Mouse (Mus musculus): ENCODE data around the gene St8sia1. TPM values are rescaled to one million over a fixed set of nuclear protein-coding genes. Genes with fewer than 3 reads are reported as not detected.

Gene St8sia1
- polyA plus RNA-seq, 1 experiment from 2014 or later, result 1.1 TPM

GRCm38 (mm10) chr6:142802617-142803525 lies 161.4 kb downstream of the St8sia1 start:
- no peak for ATAC-seq (ENCODE audit: insufficient number of reproducible peaks, insufficient read depth, low FRiP score, low read depth)
- H3K4me2 ChIP-seq (replicated peaks; ENCODE audit: low read depth, low read length), result no peak overlapping the region
- no peak overlapping the region for H3K4me3 ChIP-seq (ENCODE audit: low read depth, low read length)
- WGBS, result 49% methylated on average over 11 of the region's 11 CpGs
- no peaks in the 10 kb centered on the region for H3K36me3 ChIP-seq (ENCODE audit: control insufficient read depth, insufficient read depth, low read length)
- no peaks in the 10 kb centered on the region for H3K4me1 ChIP-seq (ENCODE audit: control insufficient read depth, insufficient read depth, low read length)
- no peaks in the 10 kb centered on the region for H3K9me3 ChIP-seq (ENCODE audit: control insufficient read depth, low read depth, low read length)
- H3K27ac ChIP-seq (ENCODE audit: low read length), result no peak overlapping the region
- no peak overlapping the region for H3K9ac ChIP-seq (replicated peaks; ENCODE audit: low read depth, low read length)
- no peaks in the 10 kb centered on the region for H3K27me3 ChIP-seq (ENCODE audit: control insufficient read depth, insufficient read depth, low read length)

GRCm38 (mm10) chr6:142801687-142802086 lies 162.6 kb downstream of the St8sia1 start:
- Histone ChIP-seq H3K27ac (ENCODE audit: low read length) (no peak overlapping the region), H3K4me2 (replicated peaks; ENCODE audit: low read depth, low read length) (no peak overlapping the region), H3K4me3 (ENCODE audit: low read depth, low read length) (no peak overlapping the region), H3K36me3 (ENCODE audit: control insufficient read depth, insufficient read depth, low read length) (no peaks in the 10 kb centered on the region), H3K9ac (replicated peaks; ENCODE audit: low read depth, low read length) (no peak overlapping the region), H3K27me3 (ENCODE audit: control insufficient read depth, insufficient read depth, low read length) (no peaks in the 10 kb centered on the region), H3K9me3 (ENCODE audit: control insufficient read depth, low read depth, low read length) (no peaks in the 10 kb centered on the region), H3K4me1 (ENCODE audit: control insufficient read depth, insufficient read depth, low read length) (no peaks in the 10 kb centered on the region)
- no peak for ATAC-seq (ENCODE audit: insufficient number of reproducible peaks, insufficient read depth, low FRiP score, low read depth)
- WGBS, result 84% methylated on average over 5 of the region's 5 CpGs

GRCm38 (mm10) chr6:142799704-142800374 lies 164.4 kb downstream of the St8sia1 start:
- H3K4me1 ChIP-seq (ENCODE audit: control insufficient read depth, insufficient read depth, low read length), result peaks cover 12% of the 10 kb centered on the region; the same call in 1 of the 2 replicates
- WGBS, result 62% methylated on average over 7 of the region's 7 CpGs
- H3K27me3 ChIP-seq (ENCODE audit: control insufficient read depth, insufficient read depth, low read length), result no peaks in the 10 kb centered on the region
- ATAC-seq (ENCODE audit: insufficient number of reproducible peaks, insufficient read depth, low FRiP score, low read depth), result no peak
- no peaks in the 10 kb centered on the region for H3K36me3 ChIP-seq (ENCODE audit: control insufficient read depth, insufficient read depth, low read length)
- H3K9me3 ChIP-seq (ENCODE audit: control insufficient read depth, low read depth, low read length), result no peaks in the 10 kb centered on the region
- no peak overlapping the region for H3K27ac ChIP-seq (ENCODE audit: low read length)
- H3K4me2 ChIP-seq (replicated peaks; ENCODE audit: low read depth, low read length), result no peak overlapping the region
- no peak overlapping the region for H3K9ac ChIP-seq (replicated peaks; ENCODE audit: low read depth, low read length)
- no peak overlapping the region for H3K4me3 ChIP-seq (ENCODE audit: low read depth, low read length)

GRCm38 (mm10) chr6:142798837-142799236 lies 165.4 kb downstream of the St8sia1 start:
- Histone ChIP-seq H3K27me3 (ENCODE audit: control insufficient read depth, insufficient read depth, low read length) (no peaks in the 10 kb centered on the region), H3K9ac (replicated peaks; ENCODE audit: low read depth, low read length) (no peak overlapping the region), H3K4me3 (ENCODE audit: low read depth, low read length) (no peak overlapping the region), H3K36me3 (ENCODE audit: control insufficient read depth, insufficient read depth, low read length) (no peaks in the 10 kb centered on the region), H3K27ac (ENCODE audit: low read length) (no peak overlapping the region), H3K9me3 (ENCODE audit: control insufficient read depth, low read depth, low read length) (no peaks in the 10 kb centered on the region), H3K4me2 (replicated peaks; ENCODE audit: low read depth, low read length) (no peak overlapping the region), H3K4me1 (ENCODE audit: control insufficient read depth, insufficient read depth, low read length) (peaks cover 12% of the 10 kb centered on the region; the same call in 1 of the 2 replicates)
- no peak for ATAC-seq (ENCODE audit: insufficient number of reproducible peaks, insufficient read depth, low FRiP score, low read depth)
- 79% methylated on average over 9 of the region's 9 CpGs for WGBS

GRCm38 (mm10) chr6:142797996-142798395 lies 166.3 kb downstream of the St8sia1 start:
- H3K9ac ChIP-seq (replicated peaks; ENCODE audit: low read depth, low read length), result no peak overlapping the region
- no peak overlapping the region for H3K4me3 ChIP-seq (ENCODE audit: low read depth, low read length)
- H3K4me1 ChIP-seq (ENCODE audit: control insufficient read depth, insufficient read depth, low read length), result peaks cover 19% of the 10 kb centered on the region
- H3K27me3 ChIP-seq (ENCODE audit: control insufficient read depth, insufficient read depth, low read length), result no peaks in the 10 kb centered on the region
- H3K27ac ChIP-seq (ENCODE audit: low read length), result no peak overlapping the region
- WGBS, result 64% methylated on average over 1 of the region's 1 CpGs
- no peaks in the 10 kb centered on the region for H3K9me3 ChIP-seq (ENCODE audit: control insufficient read depth, low read depth, low read length)
- ATAC-seq (ENCODE audit: insufficient number of reproducible peaks, insufficient read depth, low FRiP score, low read depth), result no peak
- no peak overlapping the region for H3K4me2 ChIP-seq (replicated peaks; ENCODE audit: low read depth, low read length)
- H3K36me3 ChIP-seq (ENCODE audit: control insufficient read depth, insufficient read depth, low read length), result no peaks in the 10 kb centered on the region

- Histone ChIP-seq H3K27ac (ENCODE audit: low read length) (no peak overlapping the region), H3K27me3 (ENCODE audit: control insufficient read depth, insufficient read depth, low read length) (no peaks in the 10 kb centered on the region), H3K4me3 (ENCODE audit: low read depth, low read length) (no peak overlapping the region), H3K4me1 (ENCODE audit: control insufficient read depth, insufficient read depth, low read length) (peaks cover 25% of the 10 kb centered on the region), H3K4me2 (replicated peaks; ENCODE audit: low read depth, low read length) (no peak overlapping the region), H3K9ac (replicated peaks; ENCODE audit: low read depth, low read length) (no peak overlapping the region), H3K9me3 (ENCODE audit: control insufficient read depth, low read depth, low read length) (no peaks in the 10 kb centered on the region), H3K36me3 (ENCODE audit: control insufficient read depth, insufficient read depth, low read length) (no peaks in the 10 kb centered on the region)
- 32% methylated on average over 15 of the region's 15 CpGs for WGBS
- ATAC-seq (ENCODE audit: insufficient number of reproducible peaks, insufficient read depth, low FRiP score, low read depth), result peak; percentile 65; the same call in 1 of the 2 replicates
Measured at GRCm38 (mm10) chr6:142795655-142796441, 168.4 kb downstream of the St8sia1 start.

GRCm38 (mm10) chr6:142795087-142795486 lies 169.2 kb downstream of the St8sia1 start:
- H3K9me3 ChIP-seq (ENCODE audit: control insufficient read depth, low read depth, low read length), result no peaks in the 10 kb centered on the region
- 52% methylated on average over 9 of the region's 9 CpGs for WGBS
- H3K4me1 ChIP-seq (ENCODE audit: control insufficient read depth, insufficient read depth, low read length), result peaks cover 25% of the 10 kb centered on the region
- no peak overlapping the region for H3K9ac ChIP-seq (replicated peaks; ENCODE audit: low read depth, low read length)
- H3K27ac ChIP-seq (ENCODE audit: low read length), result no peak overlapping the region
- no peaks in the 10 kb centered on the region for H3K27me3 ChIP-seq (ENCODE audit: control insufficient read depth, insufficient read depth, low read length)
- no peak for ATAC-seq (ENCODE audit: insufficient number of reproducible peaks, insufficient read depth, low FRiP score, low read depth)
- no peaks in the 10 kb centered on the region for H3K36me3 ChIP-seq (ENCODE audit: control insufficient read depth, insufficient read depth, low read length)
- H3K4me3 ChIP-seq (ENCODE audit: low read depth, low read length), result no peak overlapping the region
- no peak overlapping the region for H3K4me2 ChIP-seq (replicated peaks; ENCODE audit: low read depth, low read length)

GRCm38 (mm10) chr6:142793468-142793867 lies 170.8 kb downstream of the St8sia1 start:
- no peak overlapping the region for H3K4me3 ChIP-seq (ENCODE audit: low read depth, low read length)
- no peaks in the 10 kb centered on the region for H3K27me3 ChIP-seq (ENCODE audit: control insufficient read depth, insufficient read depth, low read length)
- no peaks in the 10 kb centered on the region for H3K36me3 ChIP-seq (ENCODE audit: control insufficient read depth, insufficient read depth, low read length)
- no peak overlapping the region for H3K4me2 ChIP-seq (replicated peaks; ENCODE audit: low read depth, low read length)
- no peak for ATAC-seq (ENCODE audit: insufficient number of reproducible peaks, insufficient read depth, low FRiP score, low read depth)
- H3K27ac ChIP-seq (ENCODE audit: low read length), result no peak overlapping the region
- WGBS, result 43% methylated on average over 7 of the region's 7 CpGs
- H3K9ac ChIP-seq (replicated peaks; ENCODE audit: low read depth, low read length), result no peak overlapping the region
- H3K9me3 ChIP-seq (ENCODE audit: control insufficient read depth, low read depth, low read length), result no peaks in the 10 kb centered on the region
- H3K4me1 ChIP-seq (ENCODE audit: control insufficient read depth, insufficient read depth, low read length), result peaks cover 25% of the 10 kb centered on the region
